Mouse (Mus musculus) liver, postnatal 0 days (tissue): Measurements from ENCODE around the gene Hist1h2bf.

Experiments used
- CTCF ChIP-seq: sonication (generic); IDR thresholded peaks from 2 replicates; pipeline ENCODE4 v1.5.1; 2016; ENCODE audit warnings: antibody characterized with exemption, low read depth
- EP300 ChIP-seq: IDR thresholded peaks from 2 replicates; pipeline ENCODE4 v1.6.1; 2016; ENCODE audit warnings: antibody characterized with exemption, low read depth, mild to moderate bottlenecking

- TF ChIP-seq CTCF = no peak
- no peak for TF ChIP-seq EP300
Observed at GRCm38 (mm10) chr13:23576351-23576881, 2.4 kb upstream of the Hist1h2bf start.
